Mouse (Mus musculus) left cerebral cortex, adult 18-20 months (tissue): Measurements from ENCODE around the gene Pfdn6. TPM values are rescaled to one million over a fixed set of nuclear protein-coding genes. Genes with fewer than 3 reads are reported as not detected.
"Not testable (repeated sequence)": the region's sequence is repeated elsewhere in the genome, so short reads cannot be mapped to it uniquely, and the experiment has no call there.

ENCODE experiments used
- DNase-seq, 2 experiments: peaks; one replicate each; pipeline ENCODE4 v3.0.0; 2021 to 2022; ENCODE audit warnings: low spot score in 2 of 2, mixed read lengths in 1 of 2
- total RNA-seq, 2 experiments: library from RNA; stranded (reverse); gene quantifications; 2 replicates each; pipeline ENCODE4 v1.2.3; 2021

Gene Pfdn6
- total RNA-seq, 2 experiments from 2014 or later, result 92.3 to 94.0 TPM

- no peak for DNase-seq
Measured at GRCm38 (mm10) chr17:33900281-33900988, 39.7 kb downstream of the Pfdn6 start.

DNA sequence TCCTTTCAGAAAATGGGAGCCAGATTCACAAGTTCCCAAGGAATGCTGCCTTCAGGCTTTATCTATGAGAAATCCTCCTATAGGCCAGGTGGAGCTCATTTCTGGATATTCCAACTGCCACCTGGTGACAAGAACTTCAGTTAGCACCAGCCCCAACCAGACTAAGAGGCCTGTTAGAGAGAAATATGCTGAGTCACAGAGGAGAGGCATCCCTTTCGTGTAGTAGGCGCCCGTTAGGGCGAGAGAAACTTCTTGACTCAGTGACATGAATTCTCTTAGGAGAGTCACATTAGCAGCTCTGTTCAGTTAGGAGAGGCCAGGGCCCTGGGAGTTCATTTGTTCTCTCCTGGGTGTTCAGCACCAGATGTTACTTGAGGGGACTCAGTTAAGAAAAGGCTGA is 40.5 kb downstream of the Pfdn6 start:
- DNase-seq, result no peak

GRCm38 (mm10) chr17:33898193-33898592 is 42.0 kb downstream of the Pfdn6 start:
- not testable (repeated sequence) for DNase-seq

GRCm38 (mm10) chr17:33897114-33897794 is 42.9 kb downstream of the Pfdn6 start:
- no peak for DNase-seq

DNA sequence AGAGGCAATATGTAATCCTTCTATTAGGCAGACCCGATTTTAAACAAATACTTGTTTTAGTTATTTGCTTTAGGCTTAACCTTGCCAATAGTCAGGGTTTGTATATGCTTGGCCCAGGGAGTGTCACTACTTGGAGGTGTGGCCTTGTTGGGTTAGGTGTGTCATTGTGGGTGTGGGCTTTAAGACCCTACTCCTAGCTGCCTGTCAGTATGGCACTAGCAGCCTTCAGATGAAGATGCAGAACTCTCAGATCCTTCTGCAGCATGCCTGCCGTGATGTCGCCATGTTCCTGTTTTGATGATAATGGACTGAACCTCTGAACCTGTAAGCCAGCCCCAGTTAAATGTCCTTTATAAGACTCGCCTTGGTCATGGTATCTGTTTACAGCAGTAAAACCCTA is 47.1 kb downstream of the Pfdn6 start:
- DNase-seq, result not testable (repeated sequence)

DNA sequence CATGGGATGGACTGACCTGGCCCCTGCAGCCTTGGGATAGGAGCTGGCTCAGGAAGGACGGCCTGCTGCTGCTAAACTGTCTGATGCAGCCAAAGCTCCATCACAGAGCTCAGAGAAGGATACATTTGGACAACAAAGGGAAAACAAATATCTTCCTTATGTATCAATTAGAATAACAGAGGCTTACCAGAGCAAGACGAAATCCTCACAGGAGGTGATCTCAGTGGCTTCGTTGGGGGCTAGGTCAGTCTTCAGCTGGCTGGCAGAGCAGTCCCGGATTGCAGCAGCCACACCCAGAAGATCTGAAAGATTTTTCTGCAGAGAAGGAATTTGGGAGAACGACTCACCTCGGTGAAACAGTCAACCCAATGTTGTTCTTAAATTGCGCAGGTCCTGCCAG is 47.7 kb downstream of the Pfdn6 start:
- DNase-seq, result no peak

DNA sequence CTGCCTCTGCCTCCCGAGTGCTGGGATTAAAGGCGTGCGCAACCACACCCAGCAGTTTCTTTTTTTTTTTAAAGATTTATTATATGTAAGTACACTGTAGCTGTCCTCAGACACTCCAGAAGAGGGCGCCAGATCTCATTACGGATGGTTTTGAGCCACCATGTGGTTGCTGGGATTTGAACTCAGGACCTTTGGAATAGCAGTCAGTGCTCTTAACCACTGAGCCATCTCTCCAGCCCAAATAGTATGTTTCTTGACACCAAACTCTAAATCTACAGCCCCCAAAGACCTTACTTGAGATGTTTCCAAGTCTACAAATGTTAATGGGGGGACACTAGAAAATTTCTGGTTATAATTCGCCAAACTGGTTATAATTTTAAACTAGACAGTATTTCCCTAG is 48.3 kb downstream of the Pfdn6 start:
- DNase-seq, result not testable (repeated sequence)

DNA sequence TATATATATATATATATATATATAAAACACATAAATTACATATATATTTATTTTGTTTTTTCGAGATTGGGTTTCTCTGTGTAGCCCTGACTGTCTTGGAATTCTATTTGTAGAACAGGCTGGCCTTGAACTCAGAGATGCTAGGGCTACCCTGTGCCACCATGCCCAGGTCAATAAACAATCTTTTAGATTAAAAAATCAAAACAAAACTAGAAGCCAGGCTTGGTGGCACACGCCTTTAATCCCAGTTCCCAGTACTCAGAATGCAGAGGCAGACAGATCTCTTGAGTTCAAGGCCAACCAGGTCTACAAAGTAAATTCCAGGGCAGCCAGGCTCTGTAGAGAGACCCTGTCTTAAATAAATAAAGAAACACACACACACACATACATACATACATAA is 48.8 kb downstream of the Pfdn6 start:
- no peak for DNase-seq

- DNase-seq, result peak; percentile 99
Measured at GRCm38 (mm10) chr17:33890533-33891059, 49.5 kb downstream of the Pfdn6 start, which contains the start of gene Kifc1. Kifc1 (minus strand) TSS chr17:33890661.

- DNase-seq, result not testable (repeated sequence)
Measured at GRCm38 (mm10) chr17:33889941-33890532, 50.1 kb downstream of the Pfdn6 start.

Other genes starting within 250 kb of the Pfdn6 start
- 10 to 100 TPM; 90.0 to 90.1 TPM for gene March2, start 221.7 kb downstream of the Pfdn6 start, total RNA-seq
- 100 to 1,000 TPM; 359 to 382 TPM for gene Rab11b, start 179.8 kb downstream of the Pfdn6 start, total RNA-seq
- 1 to 10 TPM; 1.4 to 2.2 TPM for gene Angptl4, start 158.5 kb downstream of the Pfdn6 start, total RNA-seq
- gene Kank3, start 129.8 kb downstream of the Pfdn6 start, total RNA-seq, result 10 to 100 TPM; 27.5 to 32.7 TPM
- gene Rps28, start 115.8 kb downstream of the Pfdn6 start, total RNA-seq, result 100 to 1,000 TPM; 702 to 765 TPM
- gene Ndufa7, start 115.8 kb downstream of the Pfdn6 start, total RNA-seq, result 100 to 1,000 TPM; 194 to 196 TPM
- gene Cd320, start 97.3 kb downstream of the Pfdn6 start, total RNA-seq, result 10 to 100 TPM; 24.2 to 24.4 TPM
- gene Gm7029, start 66.5 kb downstream of the Pfdn6 start, total RNA-seq, result not detected
- 1 to 10 TPM; 2.5 to 2.8 TPM for gene Kifc1, start 49.7 kb downstream of the Pfdn6 start, total RNA-seq
- gene Platr17, start 35.2 kb downstream of the Pfdn6 start, total RNA-seq, result under 1 TPM in 1 of 2 experiments, not detected in 1; 0.58 TPM
- gene Daxx, start 30.9 kb downstream of the Pfdn6 start, total RNA-seq, result 10 to 100 TPM; 27.4 to 34.7 TPM
- gene Tapbp, start 24.4 kb downstream of the Pfdn6 start, total RNA-seq, result 10 to 100 TPM; 42.0 to 53.5 TPM
- 10 to 100 TPM; 33.0 to 35.5 TPM for gene Zbtb22, start 24.4 kb downstream of the Pfdn6 start, total RNA-seq
- gene Rgl2, start 10.8 kb downstream of the Pfdn6 start, total RNA-seq, result 10 to 100 TPM; 62.2 to 63.5 TPM
- gene Wdr46, start 317 bp upstream of the Pfdn6 start, total RNA-seq, result 10 to 100 TPM; 12.5 to 13.8 TPM
- gene B3galt4, start 11.1 kb upstream of the Pfdn6 start, total RNA-seq, result 1 to 10 TPM; 5.9 to 6.5 TPM
- gene Vps52, start 15.5 kb upstream of the Pfdn6 start, total RNA-seq, result 10 to 100 TPM; 71.1 to 71.2 TPM
- 100 to 1,000 TPM; 332 to 337 TPM for gene Rps18, start 15.7 kb upstream of the Pfdn6 start, total RNA-seq
- gene H2-K1, start 60.0 kb upstream of the Pfdn6 start, total RNA-seq, result 10 to 100 TPM; 30.9 to 33.6 TPM
- 10 to 100 TPM; 31.6 to 34.6 TPM for gene Ring1, start 84.3 kb upstream of the Pfdn6 start, total RNA-seq
- gene H2-Ke6, start 87.7 kb upstream of the Pfdn6 start, total RNA-seq, result 10 to 100 TPM; 39.3 to 43.2 TPM
- 100 to 1,000 TPM in 1 of 2 experiments, 10 to 100 TPM in 1; 96.1 to 101 TPM for gene Slc39a7, start 91.3 kb upstream of the Pfdn6 start, total RNA-seq
- 10 to 100 TPM; 80.6 to 84.1 TPM for gene Rxrb, start 91.5 kb upstream of the Pfdn6 start, total RNA-seq
- 10 to 100 TPM; 14.5 to 14.6 TPM for gene Col11a2, start 99.1 kb upstream of the Pfdn6 start, total RNA-seq
- gene H2-Oa, start 152.0 kb upstream of the Pfdn6 start, total RNA-seq, result not detected
- gene H2-DMa, start 179.2 kb upstream of the Pfdn6 start, total RNA-seq, result 10 to 100 TPM; 22.3 to 26.5 TPM
- 100 to 1,000 TPM; 177 to 179 TPM for gene Brd2, start 182.3 kb upstream of the Pfdn6 start, total RNA-seq
- gene H2-DMb2, start 203.0 kb upstream of the Pfdn6 start, total RNA-seq, result 1 to 10 TPM; 1.2 to 1.8 TPM
- gene H2-DMb1, start 212.7 kb upstream of the Pfdn6 start, total RNA-seq, result 1 to 10 TPM; 2.2 to 2.7 TPM
- 1 to 10 TPM; 3.1 to 3.2 TPM for gene Tap1, start 247.2 kb upstream of the Pfdn6 start, total RNA-seq
- gene Psmb9, start 247.4 kb upstream of the Pfdn6 start, total RNA-seq, result 1 to 10 TPM; 2.6 to 2.8 TPM